Mouse (Mus musculus): ENCODE data around the gene Igfbp1. TPM values are rescaled to one million over a fixed set of nuclear protein-coding genes. Genes with fewer than 3 reads are reported as not detected.

The Igfbp1 gene
- polyA plus RNA-seq, 1 experiment: not detected

DNA sequence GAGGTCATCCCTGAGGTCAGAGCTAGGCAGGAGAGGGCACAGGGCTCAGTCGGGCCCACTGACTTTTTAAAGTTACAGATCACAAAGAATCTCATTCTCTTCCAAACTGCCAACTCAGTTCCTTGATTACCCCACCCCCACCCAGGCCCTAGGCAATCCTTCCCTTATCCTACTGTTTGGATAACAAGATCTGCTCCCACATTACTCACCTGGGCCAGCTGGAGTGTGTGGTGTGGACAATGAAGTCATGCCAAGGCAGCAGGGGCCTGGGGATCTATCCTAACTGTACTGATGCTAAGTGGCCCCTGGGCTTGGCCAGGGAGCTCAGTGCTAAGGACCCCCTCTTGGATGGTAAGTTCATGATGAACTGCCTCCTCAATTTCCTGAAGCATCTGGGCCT is 13.2 kb upstream of the Igfbp1 start:
- H3K4me3 ChIP-seq (replicated peaks; ENCODE audit: control insufficient read depth, low read depth, low read length): no peak overlapping the region
- 52% methylated on average over 1 of the region's 1 CpGs for WGBS
- H3K27ac ChIP-seq (ENCODE audit: control insufficient read depth, insufficient read depth, low read depth, low read length, poor library complexity): no peak overlapping the region
- TF ChIP-seq CTCF (IDR thresholded peaks at IDR 0.05; ENCODE audit: control insufficient read depth, insufficient read depth, low read length): no peak
- no peak for TF ChIP-seq POLR2A (IDR thresholded peaks at IDR 0.05; ENCODE audit: borderline replicate concordance, control insufficient read depth, low read depth, low read length)
- no peaks in the 10 kb centered on the region for H3K4me1 ChIP-seq (ENCODE audit: control insufficient read depth, insufficient read depth, low read length)

DNA sequence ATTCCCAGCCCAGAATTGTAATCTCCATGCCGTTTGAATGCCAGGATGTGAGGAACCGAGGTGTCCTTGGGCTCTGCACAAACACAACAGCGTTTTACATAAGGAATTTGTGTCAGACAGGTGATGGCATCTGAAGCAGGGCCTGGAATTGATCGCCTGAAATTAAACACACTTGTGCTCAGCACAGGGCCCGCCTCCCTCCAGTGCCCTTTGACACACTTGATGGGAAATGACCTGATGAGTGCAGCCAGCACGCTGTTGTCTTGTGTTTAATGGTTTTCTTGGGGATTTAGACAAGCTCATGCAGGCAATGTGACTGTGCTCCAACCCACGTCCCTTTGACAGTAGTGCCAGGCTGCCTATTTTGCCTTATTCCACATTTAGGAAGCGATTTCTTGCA is 10.1 kb upstream of the Igfbp1 start:
- WGBS: 63% methylated on average over 8 of the region's 8 CpGs
- no peak overlapping the region for H3K4me3 ChIP-seq (replicated peaks; ENCODE audit: control insufficient read depth, low read depth, low read length)
- no peaks in the 10 kb centered on the region for H3K4me1 ChIP-seq (ENCODE audit: control insufficient read depth, insufficient read depth, low read length)
- H3K27ac ChIP-seq (ENCODE audit: control insufficient read depth, insufficient read depth, low read depth, low read length, poor library complexity): no peak overlapping the region
- TF ChIP-seq POLR2A (IDR thresholded peaks at IDR 0.05; ENCODE audit: borderline replicate concordance, control insufficient read depth, low read depth, low read length) (no peak), CTCF (IDR thresholded peaks at IDR 0.05; ENCODE audit: control insufficient read depth, insufficient read depth, low read length) (no peak)

DNA sequence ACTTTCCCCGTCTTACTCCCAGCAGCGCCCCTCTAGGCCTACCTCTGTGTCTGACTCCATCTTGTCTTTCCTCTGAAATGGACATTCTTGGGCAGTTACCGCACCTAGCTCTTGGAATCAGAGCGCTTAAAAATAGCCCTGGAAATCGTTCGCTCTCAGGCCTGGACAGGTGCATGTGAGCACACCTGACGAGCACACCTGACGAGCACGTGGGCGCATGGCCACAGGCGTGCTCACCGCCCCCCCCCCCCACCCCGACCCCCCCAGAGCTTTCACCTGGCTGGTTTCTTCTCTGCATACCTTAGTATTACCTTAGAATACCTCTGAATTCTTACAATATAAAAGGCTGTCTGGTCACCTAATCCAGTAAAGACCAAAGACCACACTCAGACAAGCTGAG is 9.1 kb upstream of the Igfbp1 start, which contains the start of gene Gm11985:
TSS of gene Gm11985 (minus strand) at position 101 of the 400 bp plus-strand sequence.
- 77% methylated on average over 13 of the region's 13 CpGs for WGBS
- H3K4me1 ChIP-seq (ENCODE audit: control insufficient read depth, insufficient read depth, low read length): no peaks in the 10 kb centered on the region
- H3K27ac ChIP-seq (ENCODE audit: control insufficient read depth, insufficient read depth, low read depth, low read length, poor library complexity): no peak within 1 kb of the TSS
- no peak within 1 kb of the TSS for H3K4me3 ChIP-seq (replicated peaks; ENCODE audit: control insufficient read depth, low read depth, low read length)
- TF ChIP-seq POLR2A (IDR thresholded peaks at IDR 0.05; ENCODE audit: borderline replicate concordance, control insufficient read depth, low read depth, low read length) (no peak), CTCF (IDR thresholded peaks at IDR 0.05; ENCODE audit: control insufficient read depth, insufficient read depth, low read length) (no peak)

DNA sequence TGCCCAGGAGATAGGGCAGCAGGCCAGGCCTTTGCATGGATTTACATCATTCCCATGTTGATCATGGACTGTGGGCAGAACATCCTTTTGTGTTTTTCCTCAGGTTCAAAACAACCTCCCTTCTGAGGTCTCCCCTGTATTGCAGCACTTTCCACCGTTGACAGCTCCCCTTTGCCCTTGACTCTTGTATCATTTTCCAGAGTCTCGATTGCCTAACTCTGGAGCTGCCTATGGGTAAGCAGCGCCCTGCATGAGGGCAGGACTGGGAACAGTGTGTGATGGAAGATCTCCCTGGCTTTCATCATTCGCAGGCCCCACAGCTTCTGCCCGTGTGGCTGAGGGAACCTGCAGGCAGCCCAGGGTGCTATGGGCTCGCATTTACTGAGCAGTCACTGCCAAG is 4.9 kb upstream of the Igfbp1 start:
- no peak overlapping the region for H3K27ac ChIP-seq (ENCODE audit: control insufficient read depth, insufficient read depth, low read depth, low read length, poor library complexity)
- TF ChIP-seq CTCF (IDR thresholded peaks at IDR 0.05; ENCODE audit: control insufficient read depth, insufficient read depth, low read length): no peak
- TF ChIP-seq POLR2A (IDR thresholded peaks at IDR 0.05; ENCODE audit: borderline replicate concordance, control insufficient read depth, low read depth, low read length): no peak
- no peaks in the 10 kb centered on the region for H3K4me1 ChIP-seq (ENCODE audit: control insufficient read depth, insufficient read depth, low read length)
- H3K4me3 ChIP-seq (replicated peaks; ENCODE audit: control insufficient read depth, low read depth, low read length): no peak overlapping the region
- 54% methylated on average over 6 of the region's 6 CpGs for WGBS

DNA sequence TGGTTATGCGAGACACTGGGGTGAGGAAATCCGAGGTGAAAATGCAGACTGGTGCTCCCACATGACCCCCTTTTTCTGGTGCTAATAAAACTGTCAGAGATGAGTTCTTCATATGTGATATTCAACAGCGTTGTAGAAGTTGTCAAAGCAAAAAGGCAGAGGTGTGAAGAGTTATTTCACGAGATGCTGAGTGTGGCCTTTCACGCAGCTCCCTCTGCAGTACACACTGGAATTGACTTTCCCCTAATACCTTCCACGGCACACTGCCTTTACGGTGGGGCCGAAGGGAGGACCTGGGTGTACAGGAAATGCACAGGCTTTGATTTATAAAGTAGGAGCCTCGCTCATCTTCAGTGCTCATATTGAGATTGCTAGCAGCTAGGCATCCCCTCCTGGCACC is 4.4 kb upstream of the Igfbp1 start:
- Histone ChIP-seq H3K27ac (ENCODE audit: control insufficient read depth, insufficient read depth, low read depth, low read length, poor library complexity) (no peak overlapping the region), H3K4me3 (replicated peaks; ENCODE audit: control insufficient read depth, low read depth, low read length) (no peak overlapping the region), H3K4me1 (ENCODE audit: control insufficient read depth, insufficient read depth, low read length) (no peaks in the 10 kb centered on the region)
- TF ChIP-seq POLR2A (IDR thresholded peaks at IDR 0.05; ENCODE audit: borderline replicate concordance, control insufficient read depth, low read depth, low read length) (no peak), CTCF (IDR thresholded peaks at IDR 0.05; ENCODE audit: control insufficient read depth, insufficient read depth, low read length) (no peak)
- WGBS: 65% methylated on average over 9 of the region's 9 CpGs

DNA sequence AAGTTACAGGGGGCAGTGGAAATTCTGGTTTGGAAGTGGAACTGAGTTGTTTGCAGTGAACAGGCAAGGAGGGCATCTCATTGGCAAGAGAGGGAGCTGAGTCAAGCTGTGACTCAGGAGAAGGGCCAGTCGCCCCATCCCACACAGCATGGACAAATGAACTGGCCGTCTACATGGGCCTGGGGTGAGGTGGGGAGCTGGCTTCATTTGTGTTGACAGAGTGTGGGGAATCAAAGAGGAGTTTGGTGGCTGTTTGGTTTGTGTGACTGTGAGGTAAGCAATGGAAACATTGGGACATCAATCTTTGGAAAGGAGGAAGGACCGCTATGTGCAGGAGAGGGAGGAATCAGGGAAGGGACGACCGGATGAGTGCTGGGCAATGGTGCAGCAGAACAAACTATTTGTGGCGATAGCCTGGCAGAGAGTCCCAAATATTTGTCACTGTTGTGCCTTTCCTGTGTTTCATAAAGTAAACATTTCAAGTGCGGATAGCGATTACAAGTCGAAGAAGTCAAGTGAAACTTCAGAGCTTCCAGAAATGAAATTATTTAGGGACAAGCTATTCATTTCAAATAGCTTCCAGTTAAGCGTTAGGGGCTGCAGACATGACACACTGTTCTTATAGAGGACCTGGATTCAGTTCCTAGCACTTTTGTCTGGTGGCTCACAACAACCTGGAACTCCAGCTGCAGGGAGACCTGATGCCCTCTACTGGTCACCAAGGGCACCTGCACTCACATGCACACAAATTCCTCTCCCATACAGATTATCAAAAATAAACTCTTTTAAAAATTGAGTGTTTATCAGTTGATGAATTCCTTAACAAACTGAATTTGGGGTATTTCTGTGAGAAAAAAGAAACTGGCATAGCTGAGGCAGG is 2.9 kb upstream of the Igfbp1 start:
- Histone ChIP-seq H3K27ac (ENCODE audit: control insufficient read depth, insufficient read depth, low read depth, low read length, poor library complexity) (no peak overlapping the region), H3K4me3 (replicated peaks; ENCODE audit: control insufficient read depth, low read depth, low read length) (no peak overlapping the region), H3K4me1 (ENCODE audit: control insufficient read depth, insufficient read depth, low read length) (no peaks in the 10 kb centered on the region)
- WGBS: 84% methylated on average over 10 of the region's 10 CpGs
- TF ChIP-seq CTCF (IDR thresholded peaks at IDR 0.05; ENCODE audit: control insufficient read depth, insufficient read depth, low read length) (no peak), POLR2A (IDR thresholded peaks at IDR 0.05; ENCODE audit: borderline replicate concordance, control insufficient read depth, low read depth, low read length) (no peak)

DNA sequence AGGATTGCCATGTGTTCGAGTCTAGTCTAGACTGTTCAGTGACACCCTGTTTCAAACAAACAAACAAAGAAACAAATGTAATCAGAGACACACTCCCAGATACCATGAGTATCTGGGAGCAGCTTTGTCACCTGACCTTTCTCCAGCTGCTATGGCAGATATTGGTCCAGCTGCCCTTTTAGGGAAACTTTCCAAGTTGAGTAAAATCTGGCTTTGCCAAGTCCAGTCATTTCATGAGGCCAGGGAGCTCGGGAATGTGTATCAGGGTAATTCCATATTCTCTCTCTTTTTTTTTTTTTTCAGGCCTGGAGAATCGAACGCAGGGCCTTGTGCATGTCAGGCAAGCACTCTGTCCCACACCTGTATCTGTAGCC is 2.3 kb upstream of the Igfbp1 start:
- no peak overlapping the region for H3K27ac ChIP-seq (ENCODE audit: control insufficient read depth, insufficient read depth, low read depth, low read length, poor library complexity)
- 79% methylated on average over 4 of the region's 4 CpGs for WGBS
- TF ChIP-seq CTCF (IDR thresholded peaks at IDR 0.05; ENCODE audit: control insufficient read depth, insufficient read depth, low read length) (no peak), POLR2A (IDR thresholded peaks at IDR 0.05; ENCODE audit: borderline replicate concordance, control insufficient read depth, low read depth, low read length) (no peak)

DNA sequence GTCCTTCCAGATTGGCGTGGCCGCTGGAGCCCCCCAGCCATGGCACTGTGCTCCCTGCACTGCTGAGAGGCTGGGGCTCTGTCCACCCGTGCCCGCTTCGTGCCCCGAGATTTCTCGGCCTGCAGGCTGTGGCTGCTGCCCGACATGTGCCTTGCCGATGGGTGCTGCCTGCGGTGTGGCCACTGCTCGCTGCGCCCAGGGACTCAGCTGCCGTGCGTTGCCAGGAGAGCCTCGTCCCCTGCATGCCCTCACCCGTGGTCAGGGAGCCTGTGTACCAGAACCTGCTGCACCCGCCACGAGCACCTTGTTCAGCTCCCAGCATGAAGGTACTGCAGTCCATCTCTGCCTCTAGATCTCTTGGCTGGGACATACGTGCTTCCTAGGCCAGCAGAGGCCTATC is 424 bp downstream of the Igfbp1 start:
- no peak overlapping the region for H3K4me3 ChIP-seq (replicated peaks; ENCODE audit: control insufficient read depth, low read depth, low read length)
- no peak for TF ChIP-seq POLR2A (IDR thresholded peaks at IDR 0.05; ENCODE audit: borderline replicate concordance, control insufficient read depth, low read depth, low read length)
- TF ChIP-seq CTCF (IDR thresholded peaks at IDR 0.05; ENCODE audit: control insufficient read depth, insufficient read depth, low read length): no peak
- H3K4me1 ChIP-seq (ENCODE audit: control insufficient read depth, insufficient read depth, low read length): no peaks in the 10 kb centered on the region
- H3K27ac ChIP-seq (ENCODE audit: control insufficient read depth, insufficient read depth, low read depth, low read length, poor library complexity): no peak overlapping the region
- WGBS: 85% methylated on average over 19 of the region's 19 CpGs

More for the DNA sequence above, 2.3 kb upstream of the Igfbp1 start:
- H3K4me1 ChIP-seq (ENCODE audit: control insufficient read depth, insufficient read depth, low read length): no peaks in the 10 kb centered on the region
- no peak overlapping the region for H3K4me3 ChIP-seq (replicated peaks; ENCODE audit: control insufficient read depth, low read depth, low read length)

All from bone marrow, adult 2 months (tissue).